8 mouse cellular contexts compared by ENCODE assay signal in the genomic region with DNA sequence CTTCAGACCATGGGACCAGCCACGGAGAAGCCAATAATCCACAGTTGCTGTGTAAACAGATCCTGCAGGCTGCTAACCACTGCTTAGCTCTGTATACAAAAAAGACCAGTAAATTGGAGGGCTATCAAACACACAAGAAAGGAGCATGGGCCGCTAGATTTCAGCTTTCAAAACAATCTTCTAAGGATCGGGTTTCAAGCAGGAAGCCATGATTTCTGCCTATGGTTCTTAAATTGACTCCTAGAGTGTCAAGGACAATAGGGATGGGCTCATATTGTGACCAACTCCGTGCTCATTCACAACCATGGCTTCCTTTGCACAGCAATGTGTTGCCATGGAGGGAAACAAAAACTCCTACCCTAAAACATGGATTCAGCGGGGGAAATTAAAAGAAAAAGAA. TPM values are rescaled to one million over a fixed set of nuclear protein-coding genes. Genes with fewer than 3 reads are reported as not detected.
DNase-seq lines count a peak whose midpoint lies in the region; ATAC-seq and TF ChIP-seq lines count a peak whose summit lies in the region.

No protein-coding gene starts in this region.

- H3K4me1 ChIP-seq in lung, postnatal 0 days (ENCODE audit: insufficient read depth, low read depth, low read length) = no peaks in the 10 kb centered on the region
- peaks cover 52% of the 10 kb centered on the region for H3K4me1 ChIP-seq in forebrain, embryonic 10.5 days
- peaks cover 39% of the 10 kb centered on the region for H3K4me1 ChIP-seq in limb, embryonic 10.5 days
- peaks cover 18% of the 10 kb centered on the region for H3K4me1 ChIP-seq in stomach, embryonic 14.5 days (ENCODE audit: control insufficient read depth, insufficient read depth, low read length)

- peak overlapping the region; percentile 80; the same call in 1 of the 2 replicates for H3K4me3 ChIP-seq in lung, postnatal 0 days (ENCODE audit: low read depth, low read length)
- H3K4me3 ChIP-seq in forebrain, embryonic 10.5 days = peak overlapping the region; percentile 95
- H3K4me3 ChIP-seq in limb, embryonic 10.5 days = peak overlapping the region; percentile 91
- peak overlapping the region; percentile 87 for H3K4me3 ChIP-seq in stomach, embryonic 14.5 days (ENCODE audit: low read depth, low read length)

- no peaks in the 10 kb centered on the region for H3K9me3 ChIP-seq in lung, postnatal 0 days (ENCODE audit: low read length)
- H3K9me3 ChIP-seq in forebrain, embryonic 10.5 days = no peaks in the 10 kb centered on the region
- H3K9me3 ChIP-seq in limb, embryonic 10.5 days (replicated peaks) = no peaks in the 10 kb centered on the region
- H3K9me3 ChIP-seq in stomach, embryonic 14.5 days (ENCODE audit: control insufficient read depth, low read depth, low read length) = no peaks in the 10 kb centered on the region

- no peak overlapping the region for H3K27ac ChIP-seq in lung, postnatal 0 days (ENCODE audit: low read length)
- H3K27ac ChIP-seq in forebrain, embryonic 10.5 days = peak overlapping the region; percentile 99
- no peak overlapping the region for H3K27ac ChIP-seq in limb, embryonic 10.5 days
- no peak overlapping the region for H3K27ac ChIP-seq in stomach, embryonic 14.5 days (ENCODE audit: low read length)

- H3K27me3 ChIP-seq in lung, postnatal 0 days (replicated peaks; ENCODE audit: insufficient read depth, low read length) = no peaks in the 10 kb centered on the region
- H3K27me3 ChIP-seq in forebrain, embryonic 10.5 days (ENCODE audit: poor library complexity, severe bottlenecking) = peaks cover 14% of the 10 kb centered on the region
- H3K27me3 ChIP-seq in limb, embryonic 10.5 days (ENCODE audit: low read depth, poor library complexity, severe bottlenecking) = peaks cover 9% of the 10 kb centered on the region; the same call in 1 of the 2 replicates
- H3K27me3 ChIP-seq in stomach, embryonic 14.5 days (ENCODE audit: control insufficient read depth, insufficient read depth, low read length) = no peaks in the 10 kb centered on the region

- H3K36me3 ChIP-seq in lung, postnatal 0 days (ENCODE audit: insufficient read depth, low read length) = no peaks in the 10 kb centered on the region
- H3K36me3 ChIP-seq in forebrain, embryonic 10.5 days (replicated peaks) = peaks cover 33% of the 10 kb centered on the region
- peaks cover 7% of the 10 kb centered on the region for H3K36me3 ChIP-seq in limb, embryonic 10.5 days
- no peaks in the 10 kb centered on the region for H3K36me3 ChIP-seq in stomach, embryonic 14.5 days (ENCODE audit: control insufficient read depth, insufficient read depth, low read length)

- no peak for TF ChIP-seq CTCF in lung, postnatal 0 days (IDR thresholded peaks at IDR 0.05)

- H3K4me2 ChIP-seq in lung, postnatal 0 days (replicated peaks; ENCODE audit: low read depth, low read length) = peak overlapping the region; percentile 92
- peak overlapping the region; percentile 89 for H3K4me2 ChIP-seq in stomach, embryonic 14.5 days (replicated peaks; ENCODE audit: low read depth, low read length)

- 11% methylated on average over 5 of the region's 5 CpGs for WGBS in lung, postnatal 0 days
- WGBS in forebrain, embryonic 10.5 days = 20% methylated on average over 5 of the region's 5 CpGs
- 37% methylated on average over 5 of the region's 5 CpGs for WGBS in limb, embryonic 10.5 days
- 19% methylated on average over 5 of the region's 5 CpGs for WGBS in stomach, embryonic 14.5 days

- TF ChIP-seq EP300 in lung, postnatal 0 days (IDR thresholded peaks at IDR 0.05) = no peak

- no peak for ATAC-seq in lung, postnatal 0 days
- ATAC-seq in stomach, embryonic 14.5 days (ENCODE audit: insufficient number of reproducible peaks, insufficient read depth, low FRiP score, low read depth) = no peak

- no peak overlapping the region for H3K9ac ChIP-seq in lung, postnatal 0 days (replicated peaks; ENCODE audit: low read depth)
- H3K9ac ChIP-seq in stomach, embryonic 14.5 days (replicated peaks; ENCODE audit: low read depth, low read length) = no peak overlapping the region

- no peak for DNase-seq in lung, postnatal 0 days (ENCODE audit: low spot score)
- no peak for DNase-seq in lung, adult 18-20 months
- no peak for DNase-seq in forebrain, embryonic 10.5 days (ENCODE audit: extremely low spot score, low spot score)
- DNase-seq in limb, embryonic 10.5 days (ENCODE audit: low spot score) = no peak
- DNase-seq in adrenal gland, adult (ENCODE audit: inconsistent age in 2 of 2, low spot score in 1 of 2) = no peak
- DNase-seq in right cerebral cortex, postnatal 10 days (ENCODE audit: low spot score in 2 of 2) = no peak
- DNase-seq in kidney, postnatal 25 days = no peak

RNA-seq across cellular contexts. Expression of a gene that starts 3.1 kb away (rescaled TPM):
- 24.9 and 28.1 TPM in 2 replicates for polyA plus RNA-seq in lung, postnatal 0 days (2015; fragmentation: Nextera tagmentation; extraction: Ambion mirVana)
- polyA plus RNA-seq in forebrain, embryonic 10.5 days (2016; fragmentation: Nextera tagmentation; extraction: Ambion mirVana) = 21.8 and 22.3 TPM in 2 replicates
- 9.0 and 9.4 TPM in 2 replicates for polyA plus RNA-seq in limb, embryonic 10.5 days (2016; fragmentation: Nextera tagmentation; extraction: Ambion mirVana)
- polyA plus RNA-seq in stomach, embryonic 14.5 days (2014; fragmentation: Nextera tagmentation; extraction: Ambion mirVana) = 6.5 TPM in 2 replicates
